Mouse (Mus musculus): ENCODE measurements at regions not wholly inside any gene's neighbourhood (a gene's known extent, or its start where the extent isn't known, plus 50 kb on each side); places are given as distances from the start of the nearest gene placed in this dataset.

DNA sequence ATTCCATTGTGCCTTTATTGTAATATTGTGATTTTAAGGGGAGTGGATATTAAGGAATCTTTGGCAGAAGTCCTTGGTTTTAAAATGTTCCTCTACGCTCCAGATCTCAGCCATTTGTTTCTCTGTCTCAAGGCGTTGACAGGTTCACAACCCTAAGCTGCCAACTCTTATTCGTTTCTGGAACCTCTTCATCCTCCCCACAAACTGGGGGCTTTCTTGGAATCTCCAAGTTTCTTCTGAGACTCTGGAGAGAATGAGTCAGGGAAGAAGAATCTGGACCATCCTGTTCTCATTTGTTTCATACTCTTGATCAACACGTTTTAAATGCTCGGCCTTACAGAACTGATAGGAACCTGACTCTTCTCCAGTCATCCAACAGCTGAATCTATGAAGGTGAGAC, 351.4 kb upstream of the Nfe2l3 start:
- Histone ChIP-seq H3K27ac (ENCODE audit: low read length) (no peak overlapping the region), H3K27me3 (ENCODE audit: control insufficient read depth, insufficient read depth, low read depth, low read length) (no peaks in the 10 kb centered on the region), H3K4me3 (ENCODE audit: low read depth, low read length) (no peak overlapping the region), H3K36me3 (ENCODE audit: control insufficient read depth, insufficient read depth, low read length) (no peaks in the 10 kb centered on the region), H3K9me3 (replicated peaks; ENCODE audit: control insufficient read depth, low read length, poor library complexity, severe bottlenecking) (no peaks in the 10 kb centered on the region), H3K9ac (ENCODE audit: low read depth, low read length) (no peak overlapping the region), H3K4me1 (ENCODE audit: control insufficient read depth, insufficient read depth, low read length) (peaks cover 12% of the 10 kb centered on the region), H3K4me2 (ENCODE audit: low read length) (no peak overlapping the region)
- ATAC-seq = no peak
- WGBS = 93% methylated on average over 5 of the region's 5 CpGs

DNA sequence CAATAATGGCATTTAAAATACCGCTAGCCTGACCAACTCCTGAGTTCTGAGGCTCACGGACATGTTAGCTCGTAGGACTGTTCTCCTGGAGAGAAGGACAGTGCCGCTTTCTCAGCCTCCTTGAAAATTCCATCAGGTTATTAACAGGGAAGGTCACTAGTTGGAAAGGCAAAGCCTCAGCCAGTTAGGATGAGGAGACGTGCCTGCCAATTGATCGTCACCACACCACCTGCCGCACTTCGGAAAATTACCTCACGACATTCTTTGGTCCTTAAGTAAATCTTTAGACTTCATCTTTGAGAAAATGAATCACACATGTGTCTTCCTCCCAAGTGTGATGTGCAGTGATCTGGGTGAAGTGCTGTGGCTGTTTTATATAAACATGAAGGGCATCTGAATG, 347.8 kb upstream of the Nfe2l3 start:
- 80% methylated on average over 9 of the region's 9 CpGs for WGBS
- H3K27me3 ChIP-seq (ENCODE audit: control insufficient read depth, insufficient read depth, low read depth, low read length) = no peaks in the 10 kb centered on the region
- H3K4me2 ChIP-seq (ENCODE audit: low read length) = no peak overlapping the region
- no peaks in the 10 kb centered on the region for H3K36me3 ChIP-seq (ENCODE audit: control insufficient read depth, insufficient read depth, low read length)
- H3K4me1 ChIP-seq (ENCODE audit: control insufficient read depth, insufficient read depth, low read length) = no peaks in the 10 kb centered on the region
- H3K9ac ChIP-seq (ENCODE audit: low read depth, low read length) = no peak overlapping the region
- ATAC-seq = no peak
- H3K27ac ChIP-seq (ENCODE audit: low read length) = no peak overlapping the region
- no peaks in the 10 kb centered on the region for H3K9me3 ChIP-seq (replicated peaks; ENCODE audit: control insufficient read depth, low read length, poor library complexity, severe bottlenecking)
- no peak overlapping the region for H3K4me3 ChIP-seq (ENCODE audit: low read depth, low read length)

DNA sequence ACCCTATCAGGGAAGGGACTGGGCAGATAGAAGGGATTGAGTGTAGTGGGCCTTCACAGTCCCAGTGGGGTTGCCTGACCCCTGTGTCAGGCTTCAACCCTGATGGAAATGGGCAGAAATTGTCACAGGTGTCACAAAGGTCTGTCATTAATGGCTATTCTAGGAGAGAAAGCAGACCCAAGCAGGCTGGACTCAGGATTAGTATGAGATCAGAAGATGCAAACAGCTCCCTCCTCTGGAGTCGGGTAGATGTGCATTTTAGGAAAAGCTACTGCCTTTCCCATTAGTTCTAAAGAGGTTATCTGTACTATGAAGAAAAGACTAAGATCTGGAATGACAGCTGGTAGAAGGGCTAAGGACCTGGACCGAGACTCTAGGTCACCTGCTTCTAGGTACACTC, 346.9 kb upstream of the Nfe2l3 start:
- 56% methylated on average over 2 of the region's 2 CpGs for WGBS
- Histone ChIP-seq H3K27me3 (ENCODE audit: control insufficient read depth, insufficient read depth, low read depth, low read length) (no peaks in the 10 kb centered on the region), H3K36me3 (ENCODE audit: control insufficient read depth, insufficient read depth, low read length) (no peaks in the 10 kb centered on the region), H3K9ac (ENCODE audit: low read depth, low read length) (no peak overlapping the region), H3K9me3 (replicated peaks; ENCODE audit: control insufficient read depth, low read length, poor library complexity, severe bottlenecking) (no peaks in the 10 kb centered on the region), H3K4me2 (ENCODE audit: low read length) (no peak overlapping the region), H3K4me1 (ENCODE audit: control insufficient read depth, insufficient read depth, low read length) (no peaks in the 10 kb centered on the region), H3K4me3 (ENCODE audit: low read depth, low read length) (no peak overlapping the region), H3K27ac (ENCODE audit: low read length) (no peak overlapping the region)
- no peak for ATAC-seq

DNA sequence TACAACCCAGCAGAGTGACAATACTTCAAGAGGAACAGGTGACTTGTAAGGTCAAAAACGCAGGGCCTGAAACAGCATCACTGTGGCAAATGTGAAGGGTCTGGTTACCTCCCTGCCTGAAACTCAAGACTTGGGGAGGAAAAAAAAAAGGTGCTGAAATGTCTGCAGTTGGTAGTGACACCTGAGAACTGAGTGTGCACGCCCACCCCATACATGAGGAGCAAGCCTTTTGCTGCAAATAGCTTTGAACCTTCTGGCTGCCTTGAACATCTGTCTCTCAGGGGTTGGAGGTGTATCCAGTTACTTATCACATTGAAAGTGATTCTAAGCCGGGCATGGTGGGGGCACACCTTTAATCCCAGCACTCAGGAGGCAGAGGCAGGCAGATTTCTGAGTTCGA, 346.1 kb upstream of the Nfe2l3 start:
- H3K36me3 ChIP-seq (ENCODE audit: control insufficient read depth, insufficient read depth, low read length) = no peaks in the 10 kb centered on the region
- no peak overlapping the region for H3K4me2 ChIP-seq (ENCODE audit: low read length)
- 87% methylated on average over 4 of the region's 4 CpGs for WGBS
- no peaks in the 10 kb centered on the region for H3K9me3 ChIP-seq (replicated peaks; ENCODE audit: control insufficient read depth, low read length, poor library complexity, severe bottlenecking)
- no peaks in the 10 kb centered on the region for H3K27me3 ChIP-seq (ENCODE audit: control insufficient read depth, insufficient read depth, low read depth, low read length)
- no peak overlapping the region for H3K27ac ChIP-seq (ENCODE audit: low read length)
- no peak overlapping the region for H3K9ac ChIP-seq (ENCODE audit: low read depth, low read length)
- no peaks in the 10 kb centered on the region for H3K4me1 ChIP-seq (ENCODE audit: control insufficient read depth, insufficient read depth, low read length)
- no peak for ATAC-seq
- H3K4me3 ChIP-seq (ENCODE audit: low read depth, low read length) = no peak overlapping the region

DNA sequence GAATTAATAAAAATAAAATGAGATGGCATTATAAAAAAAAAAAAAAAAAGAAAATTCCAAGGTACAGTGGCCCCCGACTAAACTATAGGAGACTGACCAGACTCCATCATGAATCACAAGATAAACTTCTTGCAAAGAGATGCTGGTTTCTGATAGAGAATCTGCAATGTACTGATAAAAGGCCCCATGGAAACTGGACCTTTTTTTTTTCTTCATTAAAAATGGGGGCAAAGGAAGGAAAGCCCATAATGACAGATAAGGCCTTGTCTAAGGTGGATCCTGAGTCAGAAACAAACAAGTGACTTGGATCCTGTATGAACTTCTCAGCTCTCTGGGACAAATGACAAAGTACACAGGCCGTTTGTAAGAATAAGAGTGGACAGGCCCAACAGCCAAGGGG, 344.7 kb upstream of the Nfe2l3 start:
- Histone ChIP-seq H3K9me3 (replicated peaks; ENCODE audit: control insufficient read depth, low read length, poor library complexity, severe bottlenecking) (no peaks in the 10 kb centered on the region), H3K9ac (ENCODE audit: low read depth, low read length) (no peak overlapping the region), H3K4me2 (ENCODE audit: low read length) (no peak overlapping the region), H3K36me3 (ENCODE audit: control insufficient read depth, insufficient read depth, low read length) (no peaks in the 10 kb centered on the region), H3K4me3 (ENCODE audit: low read depth, low read length) (no peak overlapping the region), H3K27ac (ENCODE audit: low read length) (no peak overlapping the region), H3K27me3 (ENCODE audit: control insufficient read depth, insufficient read depth, low read depth, low read length) (no peaks in the 10 kb centered on the region), H3K4me1 (ENCODE audit: control insufficient read depth, insufficient read depth, low read length) (no peaks in the 10 kb centered on the region)
- WGBS = 82% methylated on average over 2 of the region's 2 CpGs
- no peak for ATAC-seq

DNA sequence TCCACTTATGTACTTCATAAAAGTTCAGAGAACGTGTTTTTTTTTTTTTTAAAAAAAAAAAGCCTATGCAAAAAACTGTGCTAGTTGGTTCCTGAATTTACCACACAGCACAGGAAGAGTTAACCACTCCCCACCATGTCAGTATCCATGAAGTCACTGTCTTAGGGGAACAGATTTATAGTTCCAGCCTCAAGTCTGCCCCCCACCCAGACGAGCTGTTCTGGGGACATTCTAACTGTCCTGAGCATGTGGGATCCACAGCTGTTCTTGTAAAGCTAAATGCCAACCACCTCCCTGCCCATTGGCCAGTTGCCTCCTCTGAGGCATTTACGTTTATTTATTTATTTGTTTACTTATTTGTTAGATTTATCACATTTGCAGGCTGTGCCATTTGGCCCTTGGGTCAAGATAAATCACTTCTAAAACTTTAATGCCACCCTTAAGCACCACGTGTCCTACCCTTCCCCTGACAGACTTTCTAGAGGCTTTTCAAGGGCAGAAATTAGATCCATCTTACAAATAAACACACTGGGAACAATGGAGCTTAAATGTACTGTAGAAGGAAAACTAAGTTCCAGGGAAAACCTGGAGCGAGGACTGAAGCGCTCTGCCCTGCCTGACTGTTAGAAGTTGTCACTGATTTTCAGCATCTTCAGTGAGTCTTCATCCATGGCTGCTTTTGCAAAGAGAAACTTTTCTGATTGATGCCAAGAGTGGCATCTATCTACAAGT, 343.7 kb upstream of the Nfe2l3 start:
- H3K9me3 ChIP-seq (replicated peaks; ENCODE audit: control insufficient read depth, low read length, poor library complexity, severe bottlenecking) = no peaks in the 10 kb centered on the region
- no peak for ATAC-seq
- no peak overlapping the region for H3K4me3 ChIP-seq (ENCODE audit: low read depth, low read length)
- H3K27ac ChIP-seq (ENCODE audit: low read length) = no peak overlapping the region
- no peaks in the 10 kb centered on the region for H3K27me3 ChIP-seq (ENCODE audit: control insufficient read depth, insufficient read depth, low read depth, low read length)
- WGBS = 68% methylated on average over 6 of the region's 6 CpGs
- H3K9ac ChIP-seq (ENCODE audit: low read depth, low read length) = no peak overlapping the region
- H3K4me1 ChIP-seq (ENCODE audit: control insufficient read depth, insufficient read depth, low read length) = no peaks in the 10 kb centered on the region
- no peak overlapping the region for H3K4me2 ChIP-seq (ENCODE audit: low read length)
- H3K36me3 ChIP-seq (ENCODE audit: control insufficient read depth, insufficient read depth, low read length) = no peaks in the 10 kb centered on the region

DNA sequence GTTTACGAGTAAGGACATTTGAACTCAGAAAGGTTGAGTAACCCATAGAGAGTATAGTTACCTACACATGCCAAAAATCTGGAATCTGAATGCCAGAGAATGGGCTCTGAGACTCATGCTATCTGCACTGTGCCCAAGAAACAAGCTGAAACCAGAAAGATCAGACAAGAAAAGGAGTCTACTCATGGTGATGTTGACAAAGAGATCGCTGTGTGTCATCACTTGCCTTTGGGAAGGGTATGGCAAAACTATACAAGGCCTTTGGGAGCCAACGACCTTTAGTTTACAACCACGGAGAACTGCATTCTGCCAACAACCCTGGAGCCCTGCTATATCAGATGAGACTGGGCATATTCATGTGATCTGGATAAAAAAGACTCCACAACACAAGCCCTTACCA, 339.3 kb upstream of the Nfe2l3 start:
- Histone ChIP-seq H3K4me1 (ENCODE audit: control insufficient read depth, insufficient read depth, low read length) (0 out of 2 replicates have a peak, but pooled peaks cover 2% of the 10 kb centered on the region), H3K9ac (ENCODE audit: low read depth, low read length) (no peak overlapping the region), H3K4me3 (ENCODE audit: low read depth, low read length) (no peak overlapping the region), H3K4me2 (ENCODE audit: low read length) (no peak overlapping the region), H3K36me3 (ENCODE audit: control insufficient read depth, insufficient read depth, low read length) (no peaks in the 10 kb centered on the region), H3K27me3 (ENCODE audit: control insufficient read depth, insufficient read depth, low read depth, low read length) (no peaks in the 10 kb centered on the region), H3K9me3 (replicated peaks; ENCODE audit: control insufficient read depth, low read length, poor library complexity, severe bottlenecking) (no peaks in the 10 kb centered on the region), H3K27ac (ENCODE audit: low read length) (no peak overlapping the region)
- ATAC-seq = no peak
- 92% methylated on average over 4 of the region's 4 CpGs for WGBS

DNA sequence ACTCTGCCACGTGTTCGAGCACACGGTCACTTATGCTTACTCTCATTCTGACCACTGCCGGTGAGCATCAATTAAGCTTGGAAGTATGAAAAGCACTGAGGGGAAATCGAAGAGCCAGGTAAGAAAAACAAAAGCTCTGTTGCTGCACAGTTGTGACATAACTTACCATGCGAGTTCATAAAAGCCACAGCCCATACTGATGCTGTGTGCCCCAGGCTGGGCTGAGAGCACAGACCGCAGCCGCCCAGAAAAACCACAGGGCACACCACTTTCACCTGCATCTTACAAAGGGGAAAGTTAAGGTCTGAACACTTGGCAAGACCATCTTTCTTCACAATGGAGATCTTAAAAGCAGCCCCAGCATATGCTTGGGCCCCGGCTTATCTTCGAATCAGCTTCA, 338.2 kb upstream of the Nfe2l3 start:
- no peak for ATAC-seq
- WGBS = 66% methylated on average over 10 of the region's 10 CpGs
- Histone ChIP-seq H3K4me3 (ENCODE audit: low read depth, low read length) (no peak overlapping the region), H3K9me3 (replicated peaks; ENCODE audit: control insufficient read depth, low read length, poor library complexity, severe bottlenecking) (no peaks in the 10 kb centered on the region), H3K27me3 (ENCODE audit: control insufficient read depth, insufficient read depth, low read depth, low read length) (no peaks in the 10 kb centered on the region), H3K27ac (ENCODE audit: low read length) (no peak overlapping the region), H3K36me3 (ENCODE audit: control insufficient read depth, insufficient read depth, low read length) (no peaks in the 10 kb centered on the region), H3K9ac (ENCODE audit: low read depth, low read length) (no peak overlapping the region), H3K4me2 (ENCODE audit: low read length) (no peak overlapping the region), H3K4me1 (ENCODE audit: control insufficient read depth, insufficient read depth, low read length) (0 out of 2 replicates have a peak, but pooled peaks cover 2% of the 10 kb centered on the region)

DNA sequence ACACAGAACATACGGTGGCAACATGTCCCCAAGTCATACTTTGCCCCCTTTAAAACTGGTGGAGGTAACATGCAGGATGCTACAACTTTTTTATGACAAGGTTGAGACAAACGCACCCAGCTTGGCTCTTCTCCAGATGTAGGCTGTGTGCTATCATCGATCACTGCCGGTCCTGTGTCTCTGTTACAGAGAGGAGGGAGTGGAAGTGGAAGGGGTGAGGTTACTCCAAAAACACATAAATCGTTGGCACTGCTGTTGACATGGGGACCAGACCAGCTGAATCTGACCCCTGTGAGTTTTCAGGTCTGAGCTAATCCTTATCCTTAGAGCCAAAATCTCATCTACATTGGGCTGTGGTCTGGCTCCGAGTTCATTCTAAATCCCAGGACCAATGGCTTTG, 335.0 kb upstream of the Nfe2l3 start:
- Histone ChIP-seq H3K36me3 (ENCODE audit: control insufficient read depth, insufficient read depth, low read length) (no peaks in the 10 kb centered on the region), H3K9me3 (replicated peaks; ENCODE audit: control insufficient read depth, low read length, poor library complexity, severe bottlenecking) (no peaks in the 10 kb centered on the region), H3K27ac (ENCODE audit: low read length) (no peak overlapping the region), H3K27me3 (ENCODE audit: control insufficient read depth, insufficient read depth, low read depth, low read length) (no peaks in the 10 kb centered on the region), H3K4me2 (ENCODE audit: low read length) (no peak overlapping the region), H3K9ac (ENCODE audit: low read depth, low read length) (no peak overlapping the region), H3K4me3 (ENCODE audit: low read depth, low read length) (no peak overlapping the region), H3K4me1 (ENCODE audit: control insufficient read depth, insufficient read depth, low read length) (0 out of 2 replicates have a peak, but pooled peaks cover 2% of the 10 kb centered on the region)
- no peak for ATAC-seq
- WGBS = 87% methylated on average over 6 of the region's 6 CpGs

All from midbrain, embryonic 16.5 days (tissue).